Mouse (Mus musculus) spleen, adult 2 months (tissue): ENCODE data around the gene Qpctl.

Experiments
- CTCF ChIP-seq: fragments of 200-500 bp; IDR thresholded peaks from 2 replicates; pipeline ENCODE4 v1.5.1; 2011; ENCODE audit warnings: mild to moderate bottlenecking, inconsistent platforms; ENCODE audit not compliant: insufficient read depth, insufficient read length, insufficient replicate concordance; ENCODE audit errors: extremely low read depth
- POLR2A ChIP-seq: fragments of 200-500 bp; IDR thresholded peaks from 2 replicates; pipeline ENCODE4 v1.6.1; 2011; ENCODE audit warnings: low read depth, low read length, inconsistent platforms

- no peak for TF ChIP-seq POLR2A
- TF ChIP-seq CTCF, result no peak
Observed at GRCm38 (mm10) chr7:19154796-19155195, 5.7 kb upstream of the Qpctl start.
